ENCODE assay signal across 8 mouse cellular contexts in the genomic region with DNA sequence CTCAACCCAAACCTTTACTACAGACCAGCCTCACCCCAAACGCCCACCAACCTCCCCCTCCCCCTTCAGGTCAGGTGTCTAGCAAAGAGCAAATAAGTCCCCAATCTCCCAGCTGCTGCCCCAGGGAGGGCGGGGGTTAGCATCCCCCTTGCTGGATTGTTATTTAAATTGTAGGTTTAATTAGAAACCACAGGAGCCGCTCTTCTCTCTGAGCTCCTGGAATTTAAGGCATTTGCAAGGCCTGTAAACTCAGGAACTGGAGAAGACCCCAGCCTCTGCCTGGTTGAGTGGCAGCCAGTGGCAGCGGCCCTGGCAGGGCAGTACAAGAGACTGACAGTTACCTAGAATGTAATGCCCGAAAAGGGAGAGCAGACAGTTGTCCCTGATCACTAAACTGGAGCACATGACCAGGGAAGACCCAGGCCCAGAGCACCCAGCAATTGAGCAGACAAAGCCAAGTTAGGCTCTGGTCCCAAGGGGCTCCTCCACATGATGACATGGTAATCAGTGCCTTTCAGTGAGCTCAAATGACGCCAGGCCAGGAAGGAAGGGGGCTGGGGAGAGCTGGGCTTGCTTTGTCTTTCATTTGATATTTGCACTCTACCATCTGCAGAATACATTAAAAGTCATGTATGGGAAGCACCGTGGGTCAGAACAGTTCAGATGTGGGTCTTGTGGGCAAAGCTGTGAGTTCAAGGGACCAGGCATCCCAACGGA. TPM values are rescaled to one million over a fixed set of nuclear protein-coding genes. Genes with fewer than 3 reads are reported as not detected.
DNase-seq lines count a peak whose midpoint lies in the region; ATAC-seq lines count a peak whose summit lies in the region.

No protein-coding gene starts in this region.

- H3K9me3 ChIP-seq in kidney, embryonic 14.5 days (ENCODE audit: control insufficient read depth, low read length), result no peaks in the 10 kb centered on the region
- no peaks in the 10 kb centered on the region for H3K9me3 ChIP-seq in embryonic facial prominence, embryonic 14.5 days (ENCODE audit: control insufficient read depth, low read length)
- no peaks in the 10 kb centered on the region for H3K9me3 ChIP-seq in intestine, embryonic 14.5 days (ENCODE audit: control insufficient read depth, low read length)
- H3K9me3 ChIP-seq in neural tube, embryonic 12.5 days, result no peaks in the 10 kb centered on the region

- H3K36me3 ChIP-seq in kidney, embryonic 14.5 days (ENCODE audit: control insufficient read depth, insufficient read depth, low read length), result no peaks in the 10 kb centered on the region
- H3K36me3 ChIP-seq in embryonic facial prominence, embryonic 14.5 days (ENCODE audit: control insufficient read depth, insufficient read depth, low read length), result peaks cover 7% of the 10 kb centered on the region
- H3K36me3 ChIP-seq in intestine, embryonic 14.5 days (ENCODE audit: control insufficient read depth, insufficient read depth, low read length), result no peaks in the 10 kb centered on the region
- no peaks in the 10 kb centered on the region for H3K36me3 ChIP-seq in neural tube, embryonic 12.5 days

- WGBS in kidney, embryonic 14.5 days, result 15% methylated on average over 8 of the region's 8 CpGs
- 13% methylated on average over 8 of the region's 8 CpGs for WGBS in embryonic facial prominence, embryonic 14.5 days
- WGBS in intestine, embryonic 14.5 days, result 27% methylated on average over 8 of the region's 8 CpGs
- WGBS in neural tube, embryonic 12.5 days, result 6% methylated on average over 8 of the region's 8 CpGs

- peak overlapping the region; percentile 44; the same call in 1 of the 2 replicates for H3K9ac ChIP-seq in kidney, embryonic 14.5 days (ENCODE audit: low read depth, low read length)
- peak overlapping the region; percentile 41 for H3K9ac ChIP-seq in embryonic facial prominence, embryonic 14.5 days (ENCODE audit: low read depth, low read length)
- 0 out of 2 replicates have a peak overlapping the region, but pooled peaks have one; percentile 6 for H3K9ac ChIP-seq in intestine, embryonic 14.5 days (ENCODE audit: low read length)
- H3K9ac ChIP-seq in neural tube, embryonic 12.5 days, result no peak overlapping the region

- H3K4me3 ChIP-seq in kidney, embryonic 14.5 days (ENCODE audit: low read length), result no peak overlapping the region
- no peak overlapping the region for H3K4me3 ChIP-seq in embryonic facial prominence, embryonic 14.5 days (ENCODE audit: low read depth, low read length)
- H3K4me3 ChIP-seq in intestine, embryonic 14.5 days (ENCODE audit: low read depth, low read length), result no peak overlapping the region
- H3K4me3 ChIP-seq in neural tube, embryonic 12.5 days, result no peak overlapping the region

- no peaks in the 10 kb centered on the region for H3K27me3 ChIP-seq in kidney, embryonic 14.5 days (ENCODE audit: control insufficient read depth, insufficient read depth, low read length)
- H3K27me3 ChIP-seq in embryonic facial prominence, embryonic 14.5 days (replicated peaks; ENCODE audit: control insufficient read depth, insufficient read depth, low read length), result no peaks in the 10 kb centered on the region
- H3K27me3 ChIP-seq in intestine, embryonic 14.5 days (replicated peaks; ENCODE audit: control insufficient read depth, insufficient read depth, low read length), result no peaks in the 10 kb centered on the region
- H3K27me3 ChIP-seq in neural tube, embryonic 12.5 days (replicated peaks), result 0 out of 2 replicates have a peak, but pooled peaks cover 5% of the 10 kb centered on the region

- no peak overlapping the region; the same call in 1 of the 2 replicates for H3K4me2 ChIP-seq in kidney, embryonic 14.5 days (replicated peaks; ENCODE audit: low read depth, low read length)
- H3K4me2 ChIP-seq in embryonic facial prominence, embryonic 14.5 days (ENCODE audit: low read depth, low read length), result peak overlapping the region; percentile 21
- peak overlapping the region; percentile 2; the same call in 1 of the 2 replicates for H3K4me2 ChIP-seq in intestine, embryonic 14.5 days (ENCODE audit: low read length)
- peak overlapping the region; percentile 33 for H3K4me2 ChIP-seq in neural tube, embryonic 12.5 days (replicated peaks)

- H3K27ac ChIP-seq in kidney, embryonic 14.5 days (ENCODE audit: low read depth, low read length), result peak overlapping the region; percentile 69
- H3K27ac ChIP-seq in embryonic facial prominence, embryonic 14.5 days (replicated peaks; ENCODE audit: low read depth, low read length), result peak overlapping the region; percentile 81
- peak overlapping the region; percentile 55 for H3K27ac ChIP-seq in intestine, embryonic 14.5 days (ENCODE audit: low read depth)
- H3K27ac ChIP-seq in neural tube, embryonic 12.5 days, result 0 out of 2 replicates have a peak overlapping the region, but pooled peaks have one; percentile 26

- DNase-seq in kidney, adult 8-10 months, result no peak
- peak; percentile 77 for DNase-seq in embryonic facial prominence, embryonic 14.5 days (ENCODE audit: low spot score)
- no peak for DNase-seq in intestine, embryonic 14.5 days (ENCODE audit: low spot score)
- no peak for DNase-seq in frontal cortex, postnatal 14 days (ENCODE audit: low spot score in 2 of 2)
- no peak for DNase-seq in right cerebral cortex, postnatal 36 days (ENCODE audit: low spot score in 2 of 2)

- peak; percentile 8; the same call in 1 of the 2 replicates for ATAC-seq in kidney, embryonic 14.5 days (ENCODE audit: low FRiP score, low TSS enrichment)
- peak; percentile 19 for ATAC-seq in embryonic facial prominence, embryonic 14.5 days (ENCODE audit: low read depth)
- ATAC-seq in intestine, embryonic 14.5 days (replicated peaks; ENCODE audit: low FRiP score, low TSS enrichment, low read depth), result no peak
- peak; percentile 51 for ATAC-seq in neural tube, embryonic 12.5 days (ENCODE audit: low FRiP score, low read depth)
- ATAC-seq in inflammation-experienced regulatory T-cells, adult 6 months, result no peak

- H3K4me1 ChIP-seq in kidney, embryonic 14.5 days (ENCODE audit: control insufficient read depth, insufficient read depth, low read length), result peaks cover 69% of the 10 kb centered on the region
- peaks cover 74% of the 10 kb centered on the region for H3K4me1 ChIP-seq in embryonic facial prominence, embryonic 14.5 days (ENCODE audit: control insufficient read depth, insufficient read depth, low read length)
- H3K4me1 ChIP-seq in intestine, embryonic 14.5 days (replicated peaks; ENCODE audit: control insufficient read depth, insufficient read depth, low read length), result peaks cover 69% of the 10 kb centered on the region
- peaks cover 73% of the 10 kb centered on the region for H3K4me1 ChIP-seq in neural tube, embryonic 12.5 days

RNA-seq across cellular contexts. Expression of a gene that starts 42.1 kb away (rescaled TPM):
- 6.0 and 6.1 TPM in 2 replicates for polyA plus RNA-seq in kidney, embryonic 14.5 days (2014; fragmentation: Nextera tagmentation; extraction: Ambion mirVana)
- polyA plus RNA-seq in embryonic facial prominence, embryonic 14.5 days (2014; fragmentation: Nextera tagmentation; extraction: Ambion mirVana), result 9.7 and 11.3 TPM in 2 replicates
- 5.3 and 7.3 TPM in 2 replicates for polyA plus RNA-seq in intestine, embryonic 14.5 days (2014; fragmentation: Nextera tagmentation; extraction: Ambion mirVana)
- 8.2 and 10.3 TPM in 2 replicates for polyA plus RNA-seq in neural tube, embryonic 12.5 days (2016; fragmentation: Nextera tagmentation; extraction: Ambion mirVana)
- under 1 TPM in 1 of 3 experiments, not detected in 2; 0.23 TPM for polyA plus RNA-seq in inflammation-experienced regulatory T-cells, adult 6 months (2017; shearing (Covaris generic))

Comparison
In these comparisons a context has a peak if more than half of its experiments do, and no peak if none do; other contexts are left out.
1. ATAC-seq: peak in kidney, embryonic 14.5 days (single experiment), embryonic facial prominence, embryonic 14.5 days (single experiment) and neural tube, embryonic 12.5 days (single experiment); none in intestine, embryonic 14.5 days (single experiment) and inflammation-experienced regulatory T-cells, adult 6 months (single experiment).
2. H3K27ac ChIP-seq: peak in every context shown above with its lines; median percentile 81 in embryonic facial prominence, embryonic 14.5 days; 69 in kidney, embryonic 14.5 days; 55 in intestine, embryonic 14.5 days; 26 in neural tube, embryonic 12.5 days.